Mouse (Mus musculus) induced T-regulatory cell, adult 2 months (primary cell): Measurements from ENCODE around the gene Cyp2d11.
A peak's percentile ranks its signal among the peaks of the same experiment; 100 is the strongest.
"Not testable (repeated sequence)": the region's sequence is repeated elsewhere in the genome, so short reads cannot be mapped to it uniquely, and the experiment has no call there.

Experiments used
- DNase-seq: peaks from one replicate; pipeline ENCODE4 v3.0.0-alpha.2; 2012; ENCODE audit warnings: low read depth

The Cyp2d11 gene

GRCm38 (mm10) chr15:82379871-82380713 lies 13.7 kb downstream of the Cyp2d11 start, which contains the start of gene Cyp2d22:
Gene Cyp2d22, minus strand, starts transcription at chr15:82380260.
- peak; percentile 64 for DNase-seq

- DNase-seq: no peak
Measured at GRCm38 (mm10) chr15:82379511-82379870, 14.3 kb downstream of the Cyp2d11 start.

- DNase-seq: no peak
Measured at GRCm38 (mm10) chr15:82378261-82379180, 15.3 kb downstream of the Cyp2d11 start.

- DNase-seq: no peak
Measured at GRCm38 (mm10) chr15:82377701-82378100, 16.1 kb downstream of the Cyp2d11 start.

DNA sequence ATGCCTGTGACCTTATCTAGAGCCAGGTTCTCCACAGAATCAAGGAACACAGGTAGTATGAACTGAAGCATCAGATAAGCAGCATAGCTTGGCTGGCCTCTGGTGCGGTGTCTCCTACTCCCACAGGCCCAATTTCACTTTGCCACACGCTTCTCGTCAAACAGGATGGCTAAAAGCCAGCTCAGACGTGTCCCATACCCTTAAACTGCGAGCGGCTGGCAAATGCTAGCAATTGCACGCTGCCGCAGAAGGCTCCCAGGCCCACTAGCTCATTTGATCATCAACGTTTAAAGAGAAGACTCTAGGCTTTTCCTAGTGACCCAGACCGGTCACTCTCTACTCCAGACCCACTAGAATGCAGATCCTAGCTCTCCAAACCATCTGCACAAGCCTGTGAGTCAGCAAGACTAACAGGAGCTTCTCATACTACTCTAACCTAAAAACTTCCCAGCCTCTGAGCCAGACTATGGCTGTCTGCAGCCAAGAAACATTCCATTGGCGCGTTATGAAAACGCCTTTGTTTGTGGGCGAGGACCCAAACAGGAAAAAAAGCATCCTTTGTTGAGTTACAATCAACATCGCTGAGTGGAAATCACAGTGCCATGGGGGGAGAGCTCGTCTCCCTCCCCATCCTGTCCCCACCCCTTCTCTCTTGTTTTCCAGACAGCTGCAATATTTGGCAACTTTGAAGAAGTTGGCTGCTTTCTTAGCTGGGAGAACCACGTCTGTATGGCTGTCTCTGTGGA lies 17.3 kb downstream of the Cyp2d11 start:
- no peak for DNase-seq

DNA sequence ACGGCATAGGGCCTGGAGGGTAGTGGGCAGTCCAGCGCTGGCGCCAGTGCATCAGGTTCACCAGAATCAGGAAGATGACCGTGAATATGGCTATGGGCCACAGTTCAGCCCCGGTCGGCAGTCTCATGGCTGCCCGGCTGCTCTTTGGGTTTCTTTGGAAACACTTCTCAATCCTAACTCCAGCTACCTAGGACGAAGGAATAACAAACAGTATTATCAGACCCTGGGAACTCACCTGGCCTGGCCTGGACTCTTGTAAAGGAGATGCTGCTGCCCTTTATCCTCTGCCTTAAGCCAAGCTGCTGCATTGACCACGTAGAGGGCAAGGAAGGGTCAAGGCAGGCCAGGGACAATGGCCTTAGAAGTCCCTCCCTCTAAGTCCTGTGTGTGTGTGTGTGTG lies 18.0 kb downstream of the Cyp2d11 start:
- DNase-seq: no peak

GRCm38 (mm10) chr15:82374437-82374836 lies 19.4 kb downstream of the Cyp2d11 start:
- peak; percentile 1 for DNase-seq

GRCm38 (mm10) chr15:82372991-82373390 lies 20.8 kb downstream of the Cyp2d11 start:
- no peak for DNase-seq

DNA sequence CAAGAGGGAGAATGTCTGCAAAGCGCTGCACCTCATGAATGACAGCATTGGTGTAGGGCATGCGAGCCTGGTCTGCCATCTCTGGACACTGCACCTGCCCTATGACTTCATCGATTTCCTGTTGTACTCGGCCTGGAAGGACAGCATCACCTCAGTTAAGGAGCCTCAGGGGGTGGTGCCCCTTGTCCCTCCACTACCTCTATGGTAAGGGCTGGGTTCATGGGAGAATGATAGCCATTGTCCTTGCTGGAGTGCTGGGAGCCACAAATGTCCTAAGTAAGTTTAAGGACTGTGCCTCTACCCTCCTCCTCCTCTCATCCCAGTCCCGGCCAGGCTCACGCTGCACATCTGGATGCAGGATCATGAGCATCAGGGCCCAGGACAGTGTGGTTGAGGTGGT lies 21.4 kb downstream of the Cyp2d11 start:
- DNase-seq: no peak

DNA sequence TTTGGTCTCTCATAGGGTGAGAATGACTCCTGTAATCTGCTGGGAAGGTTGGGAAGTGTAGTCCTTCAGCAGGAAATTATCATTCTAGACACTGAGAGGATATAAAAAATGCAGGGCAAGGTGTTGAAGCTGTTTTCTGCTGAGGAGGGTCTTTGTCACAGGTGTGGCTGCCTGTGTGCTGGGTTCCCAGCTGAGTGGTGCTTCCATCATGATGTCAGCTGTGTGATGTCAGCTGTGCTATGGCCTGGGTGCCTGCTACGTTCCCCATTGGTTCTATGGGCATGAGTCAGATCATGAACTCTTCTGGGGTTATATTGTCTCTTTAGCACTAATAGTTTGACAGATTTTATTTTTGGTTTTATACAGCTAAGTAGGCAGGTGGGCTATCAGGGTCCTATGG lies 25.0 kb downstream of the Cyp2d11 start:
- no peak for DNase-seq

- DNase-seq: no peak
Measured at GRCm38 (mm10) chr15:82368146-82368545, 25.7 kb downstream of the Cyp2d11 start.

- not testable (repeated sequence) for DNase-seq
Measured at GRCm38 (mm10) chr15:82364561-82364960, 29.3 kb downstream of the Cyp2d11 start.

GRCm38 (mm10) chr15:82363801-82364200 lies 30.0 kb downstream of the Cyp2d11 start:
- DNase-seq: not testable (repeated sequence)

DNA sequence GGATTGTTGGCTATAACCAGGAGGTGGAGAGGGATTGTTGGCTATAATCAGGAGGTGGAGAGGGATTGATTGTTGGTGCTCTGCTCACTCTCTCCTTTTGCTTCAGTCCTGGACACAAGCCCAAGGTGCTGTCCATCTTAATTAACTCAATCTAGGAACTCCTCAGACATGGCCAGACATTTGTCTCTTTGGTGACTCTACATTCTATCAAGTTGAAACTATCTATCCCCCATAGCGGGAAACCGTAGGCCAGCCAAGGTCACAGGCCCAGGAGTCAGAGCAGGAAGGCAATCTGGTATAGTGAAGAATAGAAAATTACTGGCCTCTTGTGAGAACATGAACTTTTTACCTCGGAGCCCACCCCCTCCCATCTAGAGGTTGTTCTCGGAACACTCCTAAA lies 31.6 kb downstream of the Cyp2d11 start:
- DNase-seq: no peak

- DNase-seq: peak; percentile 52
Measured at GRCm38 (mm10) chr15:82361459-82362018, 32.3 kb downstream of the Cyp2d11 start.

- no peak for DNase-seq
Measured at GRCm38 (mm10) chr15:82358431-82359260, 35.2 kb downstream of the Cyp2d11 start.

DNA sequence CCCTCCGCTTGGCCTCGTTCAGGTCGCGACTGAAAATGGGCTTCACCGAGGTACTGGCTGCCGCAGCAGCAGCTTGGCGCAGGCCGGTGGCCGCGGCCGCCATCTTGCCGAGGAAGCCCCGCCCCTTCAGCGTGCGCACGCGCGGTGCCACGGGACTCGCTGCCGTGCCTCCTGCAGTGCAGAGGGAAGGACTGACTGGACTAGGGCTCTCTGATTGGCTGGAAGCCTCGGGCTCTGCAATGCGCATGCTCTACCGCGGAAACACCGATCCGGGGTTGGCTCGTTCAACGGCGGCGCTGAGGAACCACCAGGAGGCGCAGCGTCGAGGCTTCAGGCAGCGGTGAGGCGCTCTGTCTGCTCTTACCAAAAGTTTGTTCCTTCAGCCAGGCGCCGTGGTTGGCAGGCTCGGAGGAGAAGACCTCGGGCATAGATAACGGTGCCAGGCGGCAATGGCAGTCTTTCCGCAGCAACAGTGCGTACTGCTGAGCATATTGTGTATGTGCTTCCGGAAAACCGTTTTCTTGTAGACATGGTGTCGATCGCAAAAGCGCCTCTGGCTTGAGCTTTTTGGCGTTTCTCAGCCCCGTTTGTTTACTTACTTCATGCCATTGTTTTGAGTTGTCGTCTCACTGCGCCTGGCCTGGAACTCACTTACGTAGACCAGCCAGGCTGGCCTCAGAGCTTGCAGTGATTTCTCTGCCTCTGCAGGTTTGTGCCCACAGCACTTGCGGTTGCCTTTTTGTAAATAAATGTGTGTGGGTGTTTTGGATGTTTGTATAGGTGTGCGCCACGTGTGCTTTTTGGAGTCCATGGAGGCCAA lies 39.5 kb downstream of the Cyp2d11 start, which contains the start of gene Ndufa6:
Gene Ndufa6 (minus strand): TSS at position 197 of the 820 bp plus-strand sequence.
- peak; percentile 99 for DNase-seq

DNA sequence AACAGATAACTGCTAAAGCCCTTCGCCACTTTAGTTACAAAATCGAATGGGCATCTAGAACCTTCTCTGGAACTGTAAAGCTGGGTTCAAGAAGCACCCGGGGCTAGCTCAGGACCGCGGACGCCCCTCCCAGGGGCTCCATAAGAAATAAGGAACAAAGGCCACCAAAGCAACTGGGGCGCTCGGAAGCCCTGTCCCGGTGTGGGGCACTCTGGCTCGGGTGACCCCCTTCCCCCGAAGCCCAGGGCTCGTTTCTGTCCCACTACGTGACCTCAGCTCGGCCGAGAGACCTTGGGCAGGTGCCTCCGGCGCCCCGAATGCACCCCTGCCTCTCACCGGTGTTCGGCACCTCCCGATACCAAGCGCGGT lies 40.1 kb downstream of the Cyp2d11 start:
- DNase-seq: no peak

GRCm38 (mm10) chr15:82353078-82353744 lies 40.6 kb downstream of the Cyp2d11 start:
- DNase-seq: no peak
